Mouse (Mus musculus): ENCODE measurements around the gene Arhgap40. TPM values are rescaled to one million over a fixed set of nuclear protein-coding genes. Genes with fewer than 3 reads are reported as not detected.

Gene Arhgap40
- polyA plus RNA-seq, 1 experiment from 2014 or later: 1.7 TPM

- no peak overlapping the region for H3K4me2 ChIP-seq (replicated peaks; ENCODE audit: low read depth, low read length)
- H3K9me3 ChIP-seq (ENCODE audit: control insufficient read depth, low read depth, low read length): no peaks in the 10 kb centered on the region
- no peak overlapping the region for H3K27ac ChIP-seq (ENCODE audit: low read length)
- no peak overlapping the region for H3K9ac ChIP-seq (replicated peaks; ENCODE audit: low read depth, low read length)
- ATAC-seq (ENCODE audit: insufficient number of reproducible peaks, insufficient read depth, low FRiP score, low read depth): no peak
- H3K4me3 ChIP-seq (ENCODE audit: low read depth, low read length): no peak overlapping the region
- H3K36me3 ChIP-seq (ENCODE audit: control insufficient read depth, insufficient read depth, low read length): no peaks in the 10 kb centered on the region
- no peaks in the 10 kb centered on the region for H3K4me1 ChIP-seq (ENCODE audit: control insufficient read depth, insufficient read depth, low read length)
- H3K27me3 ChIP-seq (ENCODE audit: control insufficient read depth, insufficient read depth, low read length): no peaks in the 10 kb centered on the region
- 11% methylated on average over 12 of the region's 12 CpGs for WGBS
These were observed 72.2 kb downstream of the Arhgap40 start for GRCm38 (mm10) chr2:158584621-158585358.

GRCm38 (mm10) chr2:158588524-158589271 lies 76.1 kb downstream of the Arhgap40 start:
- H3K27ac ChIP-seq (ENCODE audit: low read length): no peak overlapping the region
- no peaks in the 10 kb centered on the region for H3K9me3 ChIP-seq (ENCODE audit: control insufficient read depth, low read depth, low read length)
- H3K4me1 ChIP-seq (ENCODE audit: control insufficient read depth, insufficient read depth, low read length): no peaks in the 10 kb centered on the region
- H3K36me3 ChIP-seq (ENCODE audit: control insufficient read depth, insufficient read depth, low read length): no peaks in the 10 kb centered on the region
- H3K27me3 ChIP-seq (ENCODE audit: control insufficient read depth, insufficient read depth, low read length): no peaks in the 10 kb centered on the region
- H3K9ac ChIP-seq (replicated peaks; ENCODE audit: low read depth, low read length): no peak overlapping the region
- no peak for ATAC-seq (ENCODE audit: insufficient number of reproducible peaks, insufficient read depth, low FRiP score, low read depth)
- no peak overlapping the region for H3K4me3 ChIP-seq (ENCODE audit: low read depth, low read length)
- WGBS: 48% methylated on average over 8 of the region's 8 CpGs
- H3K4me2 ChIP-seq (replicated peaks; ENCODE audit: low read depth, low read length): no peak overlapping the region

GRCm38 (mm10) chr2:158590495-158590894 lies 77.9 kb downstream of the Arhgap40 start:
- Histone ChIP-seq H3K9ac (replicated peaks; ENCODE audit: low read depth, low read length) (no peak overlapping the region), H3K9me3 (ENCODE audit: control insufficient read depth, low read depth, low read length) (no peaks in the 10 kb centered on the region), H3K4me2 (replicated peaks; ENCODE audit: low read depth, low read length) (no peak overlapping the region), H3K27ac (ENCODE audit: low read length) (no peak overlapping the region), H3K4me3 (ENCODE audit: low read depth, low read length) (no peak overlapping the region), H3K27me3 (ENCODE audit: control insufficient read depth, insufficient read depth, low read length) (no peaks in the 10 kb centered on the region), H3K36me3 (ENCODE audit: control insufficient read depth, insufficient read depth, low read length) (no peaks in the 10 kb centered on the region), H3K4me1 (ENCODE audit: control insufficient read depth, insufficient read depth, low read length) (no peaks in the 10 kb centered on the region)
- 61% methylated on average over 3 of the region's 3 CpGs for WGBS
- ATAC-seq (ENCODE audit: insufficient number of reproducible peaks, insufficient read depth, low FRiP score, low read depth): no peak

GRCm38 (mm10) chr2:158591286-158591685 lies 78.7 kb downstream of the Arhgap40 start:
- Histone ChIP-seq H3K27ac (ENCODE audit: low read length) (no peak overlapping the region), H3K4me3 (ENCODE audit: low read depth, low read length) (no peak overlapping the region), H3K4me1 (ENCODE audit: control insufficient read depth, insufficient read depth, low read length) (no peaks in the 10 kb centered on the region), H3K9ac (replicated peaks; ENCODE audit: low read depth, low read length) (no peak overlapping the region), H3K9me3 (ENCODE audit: control insufficient read depth, low read depth, low read length) (no peaks in the 10 kb centered on the region), H3K27me3 (ENCODE audit: control insufficient read depth, insufficient read depth, low read length) (no peaks in the 10 kb centered on the region), H3K4me2 (replicated peaks; ENCODE audit: low read depth, low read length) (no peak overlapping the region), H3K36me3 (ENCODE audit: control insufficient read depth, insufficient read depth, low read length) (no peaks in the 10 kb centered on the region)
- ATAC-seq (ENCODE audit: insufficient number of reproducible peaks, insufficient read depth, low FRiP score, low read depth): no peak; the same call in 1 of the 2 replicates
- 36% methylated on average over 5 of the region's 5 CpGs for WGBS

GRCm38 (mm10) chr2:158593371-158593770 lies 80.8 kb downstream of the Arhgap40 start:
- no peak overlapping the region for H3K4me2 ChIP-seq (replicated peaks; ENCODE audit: low read depth, low read length)
- no peaks in the 10 kb centered on the region for H3K4me1 ChIP-seq (ENCODE audit: control insufficient read depth, insufficient read depth, low read length)
- no peak overlapping the region for H3K4me3 ChIP-seq (ENCODE audit: low read depth, low read length)
- H3K27ac ChIP-seq (ENCODE audit: low read length): no peak overlapping the region
- 79% methylated on average over 4 of the region's 4 CpGs for WGBS
- no peak for ATAC-seq (ENCODE audit: insufficient number of reproducible peaks, insufficient read depth, low FRiP score, low read depth)
- H3K9me3 ChIP-seq (ENCODE audit: control insufficient read depth, low read depth, low read length): no peaks in the 10 kb centered on the region
- H3K27me3 ChIP-seq (ENCODE audit: control insufficient read depth, insufficient read depth, low read length): no peaks in the 10 kb centered on the region
- H3K36me3 ChIP-seq (ENCODE audit: control insufficient read depth, insufficient read depth, low read length): no peaks in the 10 kb centered on the region
- no peak overlapping the region for H3K9ac ChIP-seq (replicated peaks; ENCODE audit: low read depth, low read length)

- no peaks in the 10 kb centered on the region for H3K9me3 ChIP-seq (ENCODE audit: control insufficient read depth, low read depth, low read length)
- H3K36me3 ChIP-seq (ENCODE audit: control insufficient read depth, insufficient read depth, low read length): no peaks in the 10 kb centered on the region
- whole genome bisulfite sequencing: 2% methylated on average over 12 of the region's 12 CpGs
- no peak overlapping the region for H3K9ac ChIP-seq (replicated peaks; ENCODE audit: low read depth, low read length)
- no peak overlapping the region for H3K27ac ChIP-seq (ENCODE audit: low read length)
- no peaks in the 10 kb centered on the region; the same call in 1 of the 2 replicates for H3K27me3 ChIP-seq (ENCODE audit: control insufficient read depth, insufficient read depth, low read length)
- no peak overlapping the region for H3K4me2 ChIP-seq (replicated peaks; ENCODE audit: low read depth, low read length)
- no peak for ATAC-seq (ENCODE audit: insufficient number of reproducible peaks, insufficient read depth, low FRiP score, low read depth)
- no peak overlapping the region for H3K4me3 ChIP-seq (ENCODE audit: low read depth, low read length)
- H3K4me1 ChIP-seq (ENCODE audit: control insufficient read depth, insufficient read depth, low read length): no peaks in the 10 kb centered on the region
These were observed 82.5 kb downstream of the Arhgap40 start for GRCm38 (mm10) chr2:158595103-158595502.

GRCm38 (mm10) chr2:158595577-158595976 lies 83.0 kb downstream of the Arhgap40 start:
- Histone ChIP-seq H3K27me3 (ENCODE audit: control insufficient read depth, insufficient read depth, low read length) (no peaks in the 10 kb centered on the region; the same call in 1 of the 2 replicates), H3K4me2 (replicated peaks; ENCODE audit: low read depth, low read length) (no peak overlapping the region), H3K9ac (replicated peaks; ENCODE audit: low read depth, low read length) (no peak overlapping the region), H3K36me3 (ENCODE audit: control insufficient read depth, insufficient read depth, low read length) (no peaks in the 10 kb centered on the region), H3K4me1 (ENCODE audit: control insufficient read depth, insufficient read depth, low read length) (no peaks in the 10 kb centered on the region), H3K4me3 (ENCODE audit: low read depth, low read length) (no peak overlapping the region), H3K9me3 (ENCODE audit: control insufficient read depth, low read depth, low read length) (no peaks in the 10 kb centered on the region), H3K27ac (ENCODE audit: low read length) (no peak overlapping the region)
- 38% methylated on average over 7 of the region's 7 CpGs for WGBS
- no peak for ATAC-seq (ENCODE audit: insufficient number of reproducible peaks, insufficient read depth, low FRiP score, low read depth)

GRCm38 (mm10) chr2:158596803-158597202 lies 84.2 kb downstream of the Arhgap40 start:
- no peaks in the 10 kb centered on the region for H3K36me3 ChIP-seq (ENCODE audit: control insufficient read depth, insufficient read depth, low read length)
- no peak overlapping the region for H3K4me3 ChIP-seq (ENCODE audit: low read depth, low read length)
- 48% methylated on average over 1 of the region's 1 CpGs for WGBS
- H3K4me1 ChIP-seq (ENCODE audit: control insufficient read depth, insufficient read depth, low read length): no peaks in the 10 kb centered on the region
- no peak overlapping the region for H3K27ac ChIP-seq (ENCODE audit: low read length)
- no peaks in the 10 kb centered on the region; the same call in 1 of the 2 replicates for H3K27me3 ChIP-seq (ENCODE audit: control insufficient read depth, insufficient read depth, low read length)
- ATAC-seq (ENCODE audit: insufficient number of reproducible peaks, insufficient read depth, low FRiP score, low read depth): no peak
- H3K9ac ChIP-seq (replicated peaks; ENCODE audit: low read depth, low read length): no peak overlapping the region
- H3K9me3 ChIP-seq (ENCODE audit: control insufficient read depth, low read depth, low read length): no peaks in the 10 kb centered on the region
- H3K4me2 ChIP-seq (replicated peaks; ENCODE audit: low read depth, low read length): no peak overlapping the region

All from stomach, embryonic 14.5 days (tissue).